Mouse (Mus musculus): Measurements from ENCODE around the gene Cenpp.

GRCm38 (mm10) chr13:49586062-49586461 is 66.5 kb downstream of the Cenpp start:
- no peak for TF ChIP-seq CTCF (IDR thresholded peaks at IDR 0.05)
- TF ChIP-seq POLR2A (IDR thresholded peaks at IDR 0.05; ENCODE audit: insufficient read depth, low read depth, low read length): no peak
- TF ChIP-seq EP300 (IDR thresholded peaks at IDR 0.05; ENCODE audit: insufficient read depth, low read depth, low read length): no peak

Data from heart, adult 2 months (tissue).